Mouse (Mus musculus) cerebellum, adult 8-10 months (tissue): Measurements from ENCODE around the gene Tes3-ps.
A peak's percentile ranks its signal among the peaks of the same experiment; 100 is the strongest.

Source experiments
- DNase-seq: peaks from one replicate; pipeline ENCODE4 v3.0.0; 2022

Gene Tes3-ps

DNA sequence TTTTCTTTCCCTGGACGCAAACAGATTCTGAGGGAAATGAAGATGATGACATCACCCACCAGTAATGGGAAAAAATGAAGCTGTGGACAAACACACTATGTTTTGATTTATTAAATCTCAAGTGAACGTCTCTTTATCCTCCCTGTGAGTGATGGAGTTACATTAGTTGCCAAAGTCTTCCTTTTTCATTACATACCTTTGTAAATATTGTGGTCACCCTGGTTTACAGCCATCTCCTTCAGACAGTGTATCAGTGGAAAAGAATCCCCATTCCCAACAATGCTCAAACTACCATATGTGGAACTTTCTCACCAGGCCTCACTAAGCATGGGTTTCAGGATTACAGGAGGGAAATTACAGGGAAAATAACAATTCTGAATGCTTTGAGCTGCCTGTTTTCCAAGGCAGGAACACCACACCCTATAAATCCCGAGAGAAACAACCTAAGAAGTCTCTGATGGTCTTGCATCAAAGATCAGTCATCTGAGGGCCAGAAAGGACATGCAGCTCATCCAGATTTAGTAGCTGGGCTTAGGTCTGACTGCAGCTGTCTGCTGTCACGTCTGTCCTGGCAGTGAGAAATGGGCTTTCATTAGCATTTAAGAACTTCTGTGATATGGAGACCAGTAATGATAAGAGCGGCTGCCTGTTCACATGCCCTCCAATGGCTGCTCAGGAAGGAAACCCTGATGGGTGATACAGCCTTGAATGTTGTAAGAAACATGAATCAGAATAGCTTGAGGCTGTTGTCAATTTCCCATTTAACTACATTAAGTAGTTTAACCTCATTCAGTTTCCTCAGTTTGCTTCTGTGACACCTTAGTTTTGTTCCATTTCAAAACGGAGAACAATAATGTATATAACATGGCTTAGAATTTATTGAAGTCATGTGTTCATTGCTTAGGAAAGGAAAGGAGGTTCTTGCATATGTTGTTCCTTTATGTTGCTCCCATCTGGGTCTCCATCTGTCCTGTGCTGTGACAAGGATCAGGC, at the start of gene Tes3-ps:
TSS of gene Tes3-ps (plus strand) at position 943 of the 993 bp plus-strand sequence.
- no peak for DNase-seq

DNA sequence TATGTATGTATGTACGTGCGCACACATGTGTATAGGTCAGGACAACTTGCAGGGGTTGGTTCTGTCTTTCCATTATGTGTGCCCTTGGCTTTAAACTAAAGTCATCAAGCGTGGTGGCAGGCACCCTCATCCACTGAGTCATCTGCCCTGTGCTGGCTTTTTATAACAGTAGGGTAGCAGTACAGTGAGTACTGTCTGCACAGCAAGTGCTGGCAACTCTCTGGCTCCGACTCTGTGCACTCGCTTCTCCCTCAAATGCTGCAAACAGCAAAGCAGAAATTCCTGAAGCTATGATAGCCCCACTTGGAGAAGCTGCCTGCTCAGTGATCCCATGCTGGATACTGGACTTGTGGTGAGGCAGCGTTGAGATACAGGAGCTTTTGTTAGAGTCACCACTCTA, 48.7 kb upstream of the Tes3-ps start:
- DNase-seq = no peak

DNA sequence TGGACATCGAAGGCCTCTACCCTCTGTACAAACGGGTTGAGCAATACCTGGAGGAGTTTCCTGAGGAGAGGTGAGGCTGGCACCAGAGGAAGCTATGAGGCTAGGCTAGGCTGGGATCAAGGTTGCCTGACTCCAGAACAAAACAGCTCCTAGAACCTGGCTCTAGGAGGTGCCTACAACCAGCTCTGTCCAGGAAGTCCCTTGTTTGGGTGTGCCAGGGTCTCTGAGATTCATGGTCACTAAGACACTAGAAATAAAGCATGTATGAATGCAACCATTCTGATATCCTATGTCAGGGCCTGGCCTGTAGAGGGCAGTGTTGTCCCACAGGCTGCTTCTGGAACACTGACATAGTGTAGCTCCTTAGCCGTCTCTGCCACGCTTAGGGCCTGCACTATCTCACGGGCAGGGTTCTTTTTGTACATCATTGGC, 43.8 kb upstream of the Tes3-ps start:
- DNase-seq = peak; percentile 73

GRCm38 (mm10) chr13:49460276-49460675, 32.8 kb upstream of the Tes3-ps start:
- no peak for DNase-seq

GRCm38 (mm10) chr13:49460692-49461414, 32.3 kb upstream of the Tes3-ps start:
- DNase-seq = no peak

GRCm38 (mm10) chr13:49461458-49462132, 31.5 kb upstream of the Tes3-ps start:
- DNase-seq = no peak

DNA sequence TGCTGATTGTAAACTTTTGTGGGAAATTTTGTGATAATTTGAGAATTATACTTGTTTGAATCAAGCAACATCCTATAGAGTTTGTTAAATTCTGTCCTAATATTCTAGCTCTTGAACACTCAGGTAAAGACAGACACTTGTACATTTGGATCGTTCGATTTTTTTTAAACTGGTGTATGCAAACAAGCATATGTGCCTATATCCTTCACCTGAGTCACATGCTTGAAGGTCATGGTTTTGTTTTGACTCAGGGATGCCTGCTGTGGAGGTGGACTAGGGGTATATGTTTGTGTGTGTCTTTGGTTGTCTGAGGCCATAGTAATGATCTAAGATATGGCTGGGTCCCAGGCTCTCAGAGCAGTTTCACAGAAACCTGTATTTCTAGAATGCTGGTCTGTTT, 30.2 kb upstream of the Tes3-ps start:
- DNase-seq = no peak

GRCm38 (mm10) chr13:49465875-49466274, 27.2 kb upstream of the Tes3-ps start:
- no peak for DNase-seq

DNA sequence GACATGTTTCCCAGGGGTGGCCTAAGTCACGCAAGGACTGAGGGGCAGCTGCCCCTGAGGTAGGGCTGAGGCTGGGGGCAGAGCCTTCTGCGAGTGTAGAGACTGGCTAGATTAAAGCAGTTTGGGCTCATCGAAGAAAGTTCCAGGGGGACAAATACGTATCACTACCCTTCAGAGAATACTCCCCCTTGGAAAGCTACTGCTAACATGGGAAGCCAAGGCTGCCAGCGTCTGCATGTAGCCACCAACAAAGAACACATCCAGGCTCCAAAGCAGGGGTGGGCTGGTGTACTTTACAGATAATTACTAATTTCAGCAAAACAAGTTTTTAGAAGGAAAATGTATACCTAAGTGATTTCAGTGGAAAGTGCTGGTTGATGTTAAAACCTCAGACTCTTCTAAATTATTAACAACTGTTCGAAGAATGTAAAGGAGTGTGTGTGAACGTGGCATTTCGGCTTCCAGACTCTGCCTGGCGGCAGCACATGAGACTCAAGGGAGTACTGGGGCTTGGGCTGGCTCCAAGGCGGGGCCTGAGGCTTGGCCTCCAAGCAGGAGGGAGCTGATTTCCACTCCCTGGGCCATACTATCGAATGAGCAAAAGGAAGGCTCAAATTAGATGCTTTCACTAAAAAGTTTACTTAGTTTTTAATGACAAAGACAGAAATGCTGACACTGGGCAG, 26.6 kb upstream of the Tes3-ps start:
- DNase-seq = no peak

DNA sequence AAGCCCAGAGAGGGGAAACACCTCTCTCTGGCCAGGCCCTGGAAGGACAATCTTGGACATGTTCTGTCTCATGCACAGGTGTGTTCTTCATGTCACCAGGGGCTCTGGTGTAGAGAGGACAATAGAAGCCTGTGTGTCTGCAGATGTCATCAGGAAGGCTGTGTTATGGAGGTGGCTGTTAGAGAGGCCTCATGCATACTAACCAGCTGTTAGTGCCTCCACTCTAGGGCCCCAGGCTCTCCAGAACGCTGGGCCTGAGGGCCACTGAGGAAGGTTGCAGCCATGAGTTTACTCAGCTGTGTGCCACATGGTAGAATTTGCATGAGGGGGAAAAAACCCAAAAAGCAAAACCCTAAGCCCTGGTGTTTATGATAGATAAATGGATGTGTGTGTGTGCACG, 25.5 kb upstream of the Tes3-ps start:
- DNase-seq = no peak

DNA sequence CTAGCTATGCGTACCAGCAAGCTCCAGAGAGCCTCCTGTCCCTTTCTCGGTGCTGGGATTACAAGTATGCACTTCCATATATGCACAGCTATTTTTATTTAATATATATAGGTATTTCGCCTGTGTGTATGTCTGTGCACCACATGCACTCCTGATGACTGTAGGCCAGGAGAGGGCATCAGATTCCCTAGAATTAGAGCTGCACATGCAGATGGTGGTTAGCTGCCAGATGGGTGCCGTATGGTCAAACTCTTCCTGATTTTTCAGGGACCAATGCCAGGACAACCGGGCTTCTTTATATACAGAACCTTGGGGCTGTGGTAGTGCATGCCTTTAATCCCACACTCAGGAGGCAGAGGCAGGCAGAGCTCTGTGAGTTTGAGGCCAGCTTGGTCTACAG, 24.1 kb upstream of the Tes3-ps start:
- no peak for DNase-seq

DNA sequence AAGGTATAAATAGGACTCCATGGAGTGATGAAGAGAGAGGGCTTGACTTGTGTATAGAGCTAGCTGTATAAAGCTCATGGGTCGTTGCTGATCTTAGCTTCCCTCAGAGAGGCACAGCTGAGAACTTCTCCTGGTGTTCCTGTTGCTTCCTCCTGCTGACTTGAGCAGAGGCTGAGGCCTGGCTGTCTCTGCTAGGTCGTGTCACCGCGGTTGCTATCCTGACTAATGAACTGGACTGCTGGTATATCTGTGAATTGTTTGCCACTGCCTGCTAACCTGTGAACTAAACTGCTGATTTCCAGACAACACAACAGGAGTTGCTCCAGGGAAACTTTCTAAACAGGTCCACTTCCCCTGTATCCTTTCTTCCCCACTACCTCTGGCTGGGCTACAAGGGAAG, 22.8 kb upstream of the Tes3-ps start:
- DNase-seq = no peak

- no peak for DNase-seq
These were observed 22.3 kb upstream of the Tes3-ps start for GRCm38 (mm10) chr13:49470806-49471205.

DNA sequence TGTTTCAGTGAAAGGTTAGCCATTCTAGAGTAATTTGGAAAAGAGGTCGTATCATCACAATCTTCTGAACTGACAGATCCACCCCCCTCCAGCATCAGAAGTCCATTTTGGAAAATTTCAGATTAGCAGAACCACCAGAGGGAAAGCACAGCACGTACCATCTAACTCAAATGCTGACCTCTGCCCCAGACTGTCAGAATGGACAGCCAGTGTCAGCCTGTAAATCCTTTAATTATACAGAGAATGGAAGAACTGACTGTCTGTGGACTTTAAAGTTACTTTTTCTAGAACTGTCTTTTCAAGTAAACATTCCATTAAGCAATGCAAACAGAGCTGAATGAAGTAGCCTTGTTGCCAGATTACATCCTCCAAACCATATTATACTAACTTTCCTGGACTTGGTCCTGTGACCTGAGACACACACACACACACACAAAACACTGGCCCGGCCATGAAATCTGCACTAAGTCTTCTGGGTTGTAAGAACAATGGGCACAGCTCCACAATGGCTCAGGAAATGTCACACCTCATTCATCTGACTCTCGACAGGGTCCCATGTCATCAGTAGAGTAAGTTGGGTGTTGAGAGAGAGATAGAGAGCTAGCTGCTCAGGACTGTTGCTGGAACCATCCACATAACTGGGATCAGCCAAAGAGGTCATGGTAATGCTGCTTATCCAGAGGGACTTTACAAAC, 21.0 kb upstream of the Tes3-ps start:
- no peak for DNase-seq

DNA sequence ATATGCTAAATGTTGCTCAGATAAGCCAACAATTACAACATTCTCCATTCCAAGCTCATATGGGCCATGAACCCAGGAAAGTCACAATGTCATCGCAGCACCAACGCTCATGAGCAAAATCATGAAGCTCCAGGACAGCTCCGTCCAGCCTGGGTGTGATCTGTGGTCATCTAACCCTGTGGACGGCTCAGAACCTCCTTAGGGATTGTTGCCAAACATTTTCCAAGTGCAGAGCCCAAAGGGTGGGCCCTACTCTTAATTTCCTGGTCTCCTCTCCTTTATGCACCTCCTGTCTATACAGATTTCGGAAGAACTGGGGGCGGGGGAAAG, 20.5 kb upstream of the Tes3-ps start:
- no peak for DNase-seq

DNA sequence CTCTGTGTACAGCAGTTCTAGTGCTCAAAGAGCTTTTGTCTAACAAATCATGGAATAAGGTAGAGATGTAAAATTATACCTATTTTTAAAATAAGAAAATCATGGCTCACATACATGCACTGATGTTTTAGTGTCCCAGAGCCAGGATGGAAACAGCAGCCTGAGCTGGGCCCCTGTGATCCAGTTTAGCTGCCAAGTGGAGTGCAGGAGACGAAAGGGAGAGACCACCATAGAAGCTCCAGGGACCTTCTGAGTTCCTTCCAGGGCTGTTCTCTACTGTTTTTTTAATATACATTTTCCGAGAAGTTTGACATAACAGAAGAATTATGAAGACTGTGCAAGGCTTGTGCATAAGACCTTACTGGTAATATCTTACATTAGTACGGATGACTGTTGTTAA, 15.2 kb upstream of the Tes3-ps start:
- no peak for DNase-seq

- DNase-seq = no peak
These were observed 14.2 kb upstream of the Tes3-ps start for GRCm38 (mm10) chr13:49478851-49479374.

DNA sequence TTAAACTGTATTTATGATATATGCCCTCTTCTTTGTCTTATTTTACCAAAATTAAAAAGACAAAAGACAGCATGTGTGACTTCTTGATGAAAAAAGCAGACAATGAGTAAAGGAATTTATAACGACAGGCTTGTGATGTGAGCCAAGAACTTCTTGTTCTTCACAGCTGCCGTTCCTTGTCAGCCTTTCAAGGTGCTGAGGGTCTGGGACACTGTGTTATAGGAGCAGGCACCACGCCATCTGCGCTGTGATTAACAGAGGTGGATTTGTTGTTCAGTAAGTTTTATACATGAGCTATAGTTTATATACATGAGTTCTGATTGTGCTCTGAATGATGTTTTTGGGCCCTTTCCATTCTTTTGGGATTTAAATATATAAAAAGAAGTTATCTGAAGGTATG, 13.7 kb upstream of the Tes3-ps start:
- DNase-seq = no peak

DNA sequence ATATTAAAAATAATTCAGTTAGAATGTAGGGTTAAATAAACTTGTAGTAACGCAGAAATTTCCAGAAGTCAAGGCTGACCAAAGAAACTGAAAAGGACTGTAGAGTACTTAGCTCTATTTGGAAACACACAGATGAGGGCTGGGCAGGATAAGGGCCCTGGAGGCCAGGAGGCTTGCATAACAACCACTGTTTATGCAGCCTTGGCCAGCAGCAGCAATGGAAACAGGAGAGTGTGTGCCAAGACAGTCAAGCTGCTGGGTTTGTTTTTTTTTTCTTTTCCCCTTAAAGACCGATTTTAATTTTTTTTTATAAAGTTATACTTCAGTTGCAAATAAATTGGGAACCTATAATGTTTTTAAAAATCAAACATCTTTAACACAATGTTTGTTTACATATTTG, 13.1 kb upstream of the Tes3-ps start:
- peak; percentile 43 for DNase-seq

DNA sequence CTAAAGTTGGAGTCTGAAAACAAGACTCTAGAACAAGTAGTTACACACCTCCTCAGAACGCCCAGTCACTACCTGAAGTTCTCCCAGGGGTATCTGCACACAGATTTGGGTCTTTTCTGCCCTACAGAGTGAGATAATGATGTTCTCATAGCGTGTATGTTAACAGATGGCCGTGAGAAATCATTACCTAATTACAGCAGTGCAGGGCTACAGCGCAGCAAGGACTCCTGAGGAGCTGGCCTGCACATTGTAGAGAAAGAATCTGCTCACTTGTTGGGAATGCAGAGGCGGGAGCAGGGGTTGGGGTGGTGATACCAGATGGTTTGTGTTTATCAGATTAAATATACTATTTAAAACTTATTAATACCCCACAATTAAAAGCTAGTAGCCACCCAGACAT, 12.6 kb upstream of the Tes3-ps start:
- DNase-seq = peak; percentile 32

DNA sequence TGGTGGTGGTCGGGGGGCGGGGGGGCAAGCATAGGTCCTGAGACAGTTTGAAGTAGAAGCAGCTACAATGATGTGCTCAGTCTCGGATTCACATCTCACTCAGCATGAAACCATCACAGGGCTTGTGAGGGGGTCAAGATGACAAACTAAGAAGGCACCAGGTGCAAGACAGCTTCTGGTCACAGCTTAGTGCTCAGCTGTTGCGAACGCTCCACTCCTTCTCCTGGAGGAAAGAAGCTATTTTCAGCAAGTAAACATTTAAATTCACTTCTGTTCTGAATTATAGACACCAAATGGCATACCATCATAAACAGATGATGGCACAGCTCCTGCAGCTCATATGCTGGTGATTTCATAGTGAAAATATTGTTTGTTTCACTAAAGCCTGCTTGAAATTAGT, 7.7 kb upstream of the Tes3-ps start:
- no peak for DNase-seq

GRCm38 (mm10) chr13:49504510-49504909, 11.4 kb downstream of the Tes3-ps start, which contains the start of gene Ecm2:
Gene Ecm2, plus strand, starts transcription at chr13:49504810.
- no peak for DNase-seq
